Mouse (Mus musculus): ENCODE measurements around the gene Ddx18. TPM values are rescaled to one million over a fixed set of nuclear protein-coding genes. Genes with fewer than 3 reads are reported as not detected.

The Ddx18 gene
- 10 to 100 TPM; 22.7 to 23.5 TPM for total RNA-seq (2021)

GRCm38 (mm10) chr1:121567521-121568489, at the start of gene Ddx18:
TSS of gene Ddx18 (minus strand) at chr1:121567989.
- peak; percentile 99 for DNase-seq

GRCm38 (mm10) chr1:121608000-121608399, 40.2 kb upstream of the Ddx18 start:
- no peak for DNase-seq

GRCm38 (mm10) chr1:121605118-121605517, 37.3 kb upstream of the Ddx18 start:
- DNase-seq: peak; percentile 6

- no peak for DNase-seq
Observed at GRCm38 (mm10) chr1:121601893-121602292, 34.1 kb upstream of the Ddx18 start.

- DNase-seq: no peak
Observed at GRCm38 (mm10) chr1:121601084-121601483, 33.3 kb upstream of the Ddx18 start.

- no peak for DNase-seq
Observed at GRCm38 (mm10) chr1:121598421-121598820, 30.6 kb upstream of the Ddx18 start.

GRCm38 (mm10) chr1:121596951-121597625, 29.3 kb upstream of the Ddx18 start:
- DNase-seq: no peak

GRCm38 (mm10) chr1:121584838-121585237, 17.0 kb upstream of the Ddx18 start:
- no peak for DNase-seq

- no peak for DNase-seq
Observed at GRCm38 (mm10) chr1:121581133-121581855, 13.5 kb upstream of the Ddx18 start.

- DNase-seq: no peak
Observed at GRCm38 (mm10) chr1:121577491-121577890, 9.7 kb upstream of the Ddx18 start.

- no peak for DNase-seq
Observed at GRCm38 (mm10) chr1:121570522-121570921, 2.7 kb upstream of the Ddx18 start.

- DNase-seq: no peak
Observed at GRCm38 (mm10) chr1:121557861-121558260, 9.9 kb downstream of the Ddx18 start.

- peak; percentile 16 for DNase-seq
Observed at GRCm38 (mm10) chr1:121551457-121551835, 16.3 kb downstream of the Ddx18 start.

- DNase-seq: no peak
Observed at GRCm38 (mm10) chr1:121550801-121551456, 16.9 kb downstream of the Ddx18 start.

GRCm38 (mm10) chr1:121549456-121549855, 18.3 kb downstream of the Ddx18 start:
- DNase-seq: no peak

GRCm38 (mm10) chr1:121548667-121549066, 19.1 kb downstream of the Ddx18 start:
- DNase-seq: no peak

- DNase-seq: no peak
Observed at GRCm38 (mm10) chr1:121546844-121547243, 20.9 kb downstream of the Ddx18 start.

- no peak for DNase-seq
Observed at GRCm38 (mm10) chr1:121540361-121540760, 27.4 kb downstream of the Ddx18 start.

- DNase-seq: no peak
Observed at GRCm38 (mm10) chr1:121531439-121531838, 36.4 kb downstream of the Ddx18 start.

GRCm38 (mm10) chr1:121529286-121529685, 38.5 kb downstream of the Ddx18 start:
- no peak for DNase-seq

GRCm38 (mm10) chr1:121528399-121528720, 39.4 kb downstream of the Ddx18 start, which contains the start of gene Htr5b:
TSS of gene Htr5b (minus strand) at chr1:121528465.
- peak; percentile 24 for DNase-seq
